13 mouse cellular contexts compared by ENCODE assay signal in genomic region chr4:148085131-148085906, GRCm38 (mm10). TPM values are rescaled to one million over a fixed set of nuclear protein-coding genes. Genes with fewer than 3 reads are reported as not detected.
A peak's percentile ranks its signal among the peaks of the same experiment; 100 is the strongest.
DNase-seq lines count a peak whose midpoint lies in the region; ATAC-seq lines count a peak whose summit lies in the region.
"Had no signal": no experiment of that assay in that cellular context is flagged by ENCODE, and none has a peak within 500 bp of the region (broad histone marks: within the 10 kb centered on the region; RNA-seq: fewer than 3 reads in every experiment).

No protein-coding gene starts in this region.

- peaks cover 72% of the 10 kb centered on the region for H3K4me1 ChIP-seq in hindbrain, embryonic 10.5 days (replicated peaks)
- peaks cover 10% of the 10 kb centered on the region; the same call in 1 of the 2 replicates for H3K4me1 ChIP-seq in hindbrain, embryonic 14.5 days (replicated peaks; ENCODE audit: control insufficient read depth, insufficient read depth, low read length)
- H3K4me1 ChIP-seq in liver, embryonic 13.5 days (replicated peaks), result peaks cover 64% of the 10 kb centered on the region

- 38% methylated on average over 10 of the region's 10 CpGs for WGBS in hindbrain, embryonic 10.5 days
- 46% methylated on average over 10 of the region's 10 CpGs for WGBS in hindbrain, embryonic 14.5 days
- WGBS in liver, embryonic 13.5 days (ENCODE audit: insufficient replicate concordance), result 58% methylated on average over 10 of the region's 10 CpGs

- DNase-seq in hindbrain, embryonic 10.5 days (ENCODE audit: low spot score), result no peak
- DNase-seq in hindbrain, embryonic 14.5 days (ENCODE audit: low spot score), result no peak
- DNase-seq in ES-CJ7 (ENCODE audit: low read depth, low spot score), result peak; percentile 91
- DNase-seq in adrenal gland, postnatal 36 days, result peak; percentile 62
- DNase-seq in liver, embryonic 13.5 days, result no peak
- DNase-seq in c-Kit-positive CD71-positive TER-119-positive erythroid progenitor cells, embryonic 14.5 days (ENCODE audit: low spot score), result no peak
- DNase-seq in left cerebral cortex, adult 9 months (ENCODE audit: low spot score in 2 of 2), result no peak
- no peak for DNase-seq in urinary bladder, postnatal 10 days (ENCODE audit: low spot score)
- DNase-seq: cerebellum, adult 9-10 months had no signal

- H3K4me2 ChIP-seq in hindbrain, embryonic 14.5 days (replicated peaks), result no peak overlapping the region
- peak overlapping the region; percentile 8; the same call in 1 of the 2 replicates for H3K4me2 ChIP-seq in liver, embryonic 13.5 days
- H3K4me2 ChIP-seq: hindbrain, embryonic 12.5 days; midbrain, embryonic 15.5 days had no signal

- no peak overlapping the region for H3K9ac ChIP-seq in hindbrain, embryonic 14.5 days
- H3K9ac ChIP-seq in liver, embryonic 13.5 days, result no peak overlapping the region
- H3K9ac ChIP-seq: hindbrain, embryonic 12.5 days; midbrain, embryonic 15.5 days had no signal

- H3K27ac ChIP-seq in hindbrain, embryonic 10.5 days, result peak overlapping the region; percentile 41; the same call in 1 of the 2 replicates
- H3K27ac ChIP-seq in hindbrain, embryonic 14.5 days, result no peak overlapping the region
- H3K27ac ChIP-seq in liver, embryonic 13.5 days, result peak overlapping the region; percentile 47
- H3K27ac ChIP-seq: hindbrain, embryonic 12.5 days; left cerebral cortex, adult 2 months; midbrain, embryonic 15.5 days had no signal

- ATAC-seq in hindbrain, embryonic 14.5 days (ENCODE audit: low FRiP score), result no peak
- no peak for ATAC-seq in liver, embryonic 13.5 days (ENCODE audit: low read depth)
- ATAC-seq: midbrain, embryonic 15.5 days; Patski had no signal

- H3K9me3 ChIP-seq in hindbrain, embryonic 10.5 days, result no peaks in the 10 kb centered on the region
- no peaks in the 10 kb centered on the region for H3K9me3 ChIP-seq in hindbrain, embryonic 14.5 days (ENCODE audit: control insufficient read depth, low read length)
- no peaks in the 10 kb centered on the region for H3K9me3 ChIP-seq in liver, embryonic 13.5 days (replicated peaks)
- H3K9me3 ChIP-seq: hindbrain, embryonic 12.5 days; midbrain, embryonic 15.5 days had no signal

- H3K4me3 ChIP-seq in hindbrain, embryonic 10.5 days, result 0 out of 2 replicates have a peak overlapping the region, but pooled peaks have one; percentile 9
- H3K4me3 ChIP-seq in hindbrain, embryonic 14.5 days (replicated peaks; ENCODE audit: low read length), result no peak overlapping the region
- H3K4me3 ChIP-seq in liver, embryonic 13.5 days (replicated peaks), result no peak overlapping the region
- H3K4me3 ChIP-seq: hindbrain, embryonic 12.5 days; left cerebral cortex, adult 2 months; midbrain, embryonic 15.5 days had no signal

- peaks cover 20% of the 10 kb centered on the region for H3K36me3 ChIP-seq in hindbrain, embryonic 10.5 days
- H3K36me3 ChIP-seq in hindbrain, embryonic 14.5 days (replicated peaks; ENCODE audit: control insufficient read depth, insufficient read depth), result no peaks in the 10 kb centered on the region
- peaks cover 13% of the 10 kb centered on the region for H3K36me3 ChIP-seq in liver, embryonic 13.5 days
- H3K36me3 ChIP-seq: midbrain, embryonic 15.5 days had no signal

- H3K27me3 ChIP-seq in hindbrain, embryonic 10.5 days (ENCODE audit: insufficient read depth, poor library complexity, severe bottlenecking), result peaks cover 9% of the 10 kb centered on the region; the same call in 1 of the 2 replicates
- no peaks in the 10 kb centered on the region for H3K27me3 ChIP-seq in hindbrain, embryonic 14.5 days (ENCODE audit: control insufficient read depth, insufficient read depth, low read length)
- H3K27me3 ChIP-seq in liver, embryonic 13.5 days, result no peaks in the 10 kb centered on the region
- H3K27me3 ChIP-seq: hindbrain, embryonic 12.5 days; midbrain, embryonic 15.5 days; Patski had no signal

RNA-seq across cellular contexts. Expression of gene Agtrap, which starts 2.5 kb away (rescaled TPM):
- 15.6 and 15.7 TPM in 2 replicates for polyA plus RNA-seq in hindbrain, embryonic 10.5 days (2016; fragmentation: Nextera tagmentation; extraction: Ambion mirVana)
- polyA plus RNA-seq in hindbrain, embryonic 14.5 days (2014; fragmentation: Nextera tagmentation; extraction: Ambion mirVana), result 5.3 and 6.6 TPM in 2 replicates
- total RNA-seq in adrenal gland, postnatal 36 days (2021), result 10 to 100 TPM; 76.6 to 96.6 TPM
- 11.2 and 11.7 TPM in 2 replicates for polyA plus RNA-seq in liver, embryonic 13.5 days (2015; fragmentation: Nextera tagmentation; extraction: Ambion mirVana)

RNA-seq across cellular contexts. Expression of gene Mad2l2, which starts 44.9 kb away (rescaled TPM):
- 74.3 and 86.9 TPM in 2 replicates for polyA plus RNA-seq in hindbrain, embryonic 10.5 days (2016; fragmentation: Nextera tagmentation; extraction: Ambion mirVana)
- 114 and 124 TPM in 2 replicates for polyA plus RNA-seq in hindbrain, embryonic 14.5 days (2014; fragmentation: Nextera tagmentation; extraction: Ambion mirVana)
- 10 to 100 TPM; 23.1 to 27.1 TPM for total RNA-seq in adrenal gland, postnatal 36 days (2021)
- 19.4 and 21.0 TPM in 2 replicates for polyA plus RNA-seq in liver, embryonic 13.5 days (2015; fragmentation: Nextera tagmentation; extraction: Ambion mirVana)

RNA-seq across cellular contexts. Expression of gene Draxin, which starts 45.2 kb away (rescaled TPM):
- 6.5 and 13.1 TPM in 2 replicates for polyA plus RNA-seq in hindbrain, embryonic 10.5 days (2016; fragmentation: Nextera tagmentation; extraction: Ambion mirVana)
- polyA plus RNA-seq in hindbrain, embryonic 14.5 days (2014; fragmentation: Nextera tagmentation; extraction: Ambion mirVana), result 16.9 and 17.4 TPM in 2 replicates
- total RNA-seq in adrenal gland, postnatal 36 days (2021), result under 1 TPM; 0.10 to 0.20 TPM
- 0.09 and 0.13 TPM in 2 replicates for polyA plus RNA-seq in liver, embryonic 13.5 days (2015; fragmentation: Nextera tagmentation; extraction: Ambion mirVana)

RNA-seq across cellular contexts. Expression of gene Mthfr, which starts 46.4 kb away (rescaled TPM):
- polyA plus RNA-seq in hindbrain, embryonic 10.5 days (2016; fragmentation: Nextera tagmentation; extraction: Ambion mirVana), result 28.1 and 30.0 TPM in 2 replicates
- 17.4 and 18.7 TPM in 2 replicates for polyA plus RNA-seq in hindbrain, embryonic 14.5 days (2014; fragmentation: Nextera tagmentation; extraction: Ambion mirVana)
- total RNA-seq in adrenal gland, postnatal 36 days (2021), result 10 to 100 TPM; 29.0 to 54.7 TPM
- 8.9 and 10.7 TPM in 2 replicates for polyA plus RNA-seq in liver, embryonic 13.5 days (2015; fragmentation: Nextera tagmentation; extraction: Ambion mirVana)

RNA-seq across cellular contexts. Expression of gene Clcn6, which starts 46.7 kb away (rescaled TPM):
- 13.9 and 17.8 TPM in 2 replicates for polyA plus RNA-seq in hindbrain, embryonic 10.5 days (2016; fragmentation: Nextera tagmentation; extraction: Ambion mirVana)
- polyA plus RNA-seq in hindbrain, embryonic 14.5 days (2014; fragmentation: Nextera tagmentation; extraction: Ambion mirVana), result 24.8 and 28.7 TPM in 2 replicates
- total RNA-seq in adrenal gland, postnatal 36 days (2021), result 10 to 100 TPM; 10.0 to 12.6 TPM
- polyA plus RNA-seq in liver, embryonic 13.5 days (2015; fragmentation: Nextera tagmentation; extraction: Ambion mirVana), result 1.5 and 1.7 TPM in 2 replicates

Comparison
In these comparisons a context has a peak if more than half of its experiments do, and no peak if none do; other contexts are left out.
1. DNase-seq: peak in ES-CJ7 (single experiment) and adrenal gland, postnatal 36 days (2 of 2); none in hindbrain, embryonic 10.5 days (single experiment), hindbrain, embryonic 14.5 days (single experiment), liver, embryonic 13.5 days (single experiment), c-Kit-positive CD71-positive TER-119-positive erythroid progenitor cells, embryonic 14.5 days (single experiment), left cerebral cortex, adult 9 months (0 of 2) and urinary bladder, postnatal 10 days (single experiment).